Mouse (Mus musculus): ENCODE measurements at regions not wholly inside any gene's neighbourhood (a gene's known extent, or its start where the extent isn't known, plus 50 kb on each side); places are given as distances from the start of the nearest gene placed in this dataset.

DNA sequence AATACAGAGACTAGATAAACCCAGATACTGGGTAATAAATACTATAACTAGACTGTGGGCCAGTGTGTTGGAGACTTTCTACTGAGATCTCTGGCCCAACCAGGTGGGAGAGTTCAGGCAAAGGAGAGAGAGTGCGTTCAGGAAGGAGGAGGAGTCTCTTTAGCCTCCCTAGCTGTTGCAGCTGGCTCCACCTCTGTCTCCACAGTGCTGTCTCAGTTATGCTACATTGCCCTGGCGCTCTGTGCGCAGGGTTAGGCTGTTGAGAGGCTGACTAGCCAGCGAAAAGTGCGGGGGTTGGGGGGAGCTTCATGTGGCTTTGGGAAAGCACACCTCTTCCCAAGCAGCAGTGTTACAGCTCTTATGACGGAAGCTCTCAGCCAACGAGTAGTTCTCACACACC is 104.7 kb upstream of the Syndig1 start:
- no peak for DNase-seq (ENCODE audit: low read depth, low spot score)

DNA sequence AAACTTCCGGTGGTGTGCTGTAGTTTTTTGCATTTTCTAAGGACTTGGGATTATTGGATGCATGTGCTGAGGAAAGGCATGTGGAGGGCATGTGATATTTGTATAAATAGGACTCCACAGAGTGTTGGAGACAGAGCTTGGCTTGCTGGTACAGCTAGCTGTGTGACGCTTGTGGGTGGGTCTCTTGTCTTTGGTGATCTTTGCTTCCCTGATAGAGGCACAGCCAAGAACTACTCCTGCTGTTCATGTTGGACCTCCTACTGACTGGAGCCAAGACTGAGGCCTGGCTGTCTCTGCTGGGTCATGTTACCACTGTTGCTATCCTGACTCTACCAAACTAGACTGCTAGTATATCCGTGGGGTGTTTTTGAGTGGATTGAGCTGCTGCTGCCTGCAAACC is 103.1 kb upstream of the Syndig1 start:
- no peak for DNase-seq (ENCODE audit: low read depth, low spot score)

DNA sequence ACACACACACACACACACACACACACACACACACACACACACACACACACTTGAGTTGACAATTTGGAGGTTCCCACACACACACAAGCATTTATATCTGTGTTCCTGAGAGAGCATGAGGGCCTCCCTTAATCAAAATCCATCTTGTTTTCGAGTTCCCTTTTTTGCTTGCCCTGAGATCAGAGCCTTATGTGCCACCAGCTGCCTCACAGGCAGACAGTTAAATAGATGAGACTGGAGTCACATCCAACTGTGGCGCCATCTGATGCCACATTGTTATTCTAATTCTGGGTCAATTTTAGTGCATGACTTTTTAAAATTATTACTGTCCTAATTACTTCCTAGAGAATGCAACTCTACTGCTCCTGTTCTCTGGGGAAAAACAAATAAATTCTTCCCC is 91.2 kb upstream of the Syndig1 start:
- DNase-seq (ENCODE audit: low read depth, low spot score): no peak

DNA sequence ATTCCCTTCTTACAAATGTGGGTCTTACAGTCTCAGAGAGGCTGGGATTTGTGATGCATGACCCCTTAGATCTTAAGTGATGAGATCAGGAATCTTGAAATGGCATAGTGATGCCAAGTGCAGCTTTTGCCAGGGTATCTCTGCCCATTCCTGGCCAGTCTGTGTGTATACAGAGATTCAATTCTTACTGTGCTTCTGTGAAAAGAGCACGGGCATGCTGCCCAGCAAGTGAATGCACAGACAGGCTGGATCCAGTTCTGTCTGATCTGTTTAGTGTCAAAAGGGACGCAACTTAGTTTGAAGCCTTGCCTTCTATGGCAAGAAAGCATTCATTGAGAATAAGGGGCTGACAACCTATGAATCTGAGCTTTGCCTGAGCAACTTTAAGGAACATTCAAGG is 89.1 kb upstream of the Syndig1 start:
- peak; percentile 28 for DNase-seq (ENCODE audit: low read depth, low spot score)

DNA sequence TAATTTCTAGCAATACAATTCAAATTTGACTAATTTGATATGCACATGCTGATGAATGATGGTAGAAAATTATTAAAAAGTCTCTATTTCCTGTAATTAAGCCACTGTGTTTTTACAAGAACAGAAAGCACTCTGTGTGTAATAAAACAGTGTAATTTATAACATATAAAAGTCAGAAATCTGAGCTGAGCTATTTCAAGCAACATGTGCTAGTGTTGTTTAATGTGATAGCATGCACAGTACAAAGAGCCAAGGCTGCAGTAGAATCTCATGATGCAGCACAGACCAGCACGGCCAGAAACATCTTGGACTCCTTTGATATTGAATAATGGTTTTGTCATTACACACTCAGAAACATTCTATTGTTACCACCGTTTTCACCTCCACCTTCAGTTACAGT is 86.3 kb upstream of the Syndig1 start:
- DNase-seq (ENCODE audit: low read depth, low spot score): no peak

DNA sequence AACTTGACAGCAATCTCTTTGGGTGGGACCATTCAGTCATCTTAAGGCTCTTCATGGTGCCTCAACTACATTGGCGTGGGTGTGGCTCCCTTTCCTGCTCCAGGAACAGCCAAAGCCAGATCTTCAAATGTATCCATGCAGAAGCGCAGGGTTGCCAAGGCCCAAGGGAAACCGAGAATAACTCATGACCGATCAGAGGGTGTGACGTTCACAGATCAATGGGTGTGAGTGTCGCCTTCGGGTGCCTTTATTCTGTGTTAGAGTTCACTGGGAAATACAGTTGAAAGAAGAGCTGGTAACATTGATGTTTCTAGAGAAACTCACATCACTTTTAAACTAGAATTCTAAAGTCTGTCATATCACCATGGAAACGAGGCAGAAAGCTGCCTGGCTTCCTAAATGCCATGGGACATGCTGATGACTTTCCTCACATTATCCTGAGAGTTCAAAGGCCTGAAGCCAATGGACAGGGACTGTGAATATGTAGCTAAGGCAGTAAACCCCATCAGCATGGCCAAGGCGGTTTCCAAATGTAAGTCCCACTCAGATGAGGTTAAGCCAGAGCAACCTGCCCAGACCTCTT is 80.7 kb upstream of the Syndig1 start:
- no peak for DNase-seq (ENCODE audit: low read depth, low spot score)

DNA sequence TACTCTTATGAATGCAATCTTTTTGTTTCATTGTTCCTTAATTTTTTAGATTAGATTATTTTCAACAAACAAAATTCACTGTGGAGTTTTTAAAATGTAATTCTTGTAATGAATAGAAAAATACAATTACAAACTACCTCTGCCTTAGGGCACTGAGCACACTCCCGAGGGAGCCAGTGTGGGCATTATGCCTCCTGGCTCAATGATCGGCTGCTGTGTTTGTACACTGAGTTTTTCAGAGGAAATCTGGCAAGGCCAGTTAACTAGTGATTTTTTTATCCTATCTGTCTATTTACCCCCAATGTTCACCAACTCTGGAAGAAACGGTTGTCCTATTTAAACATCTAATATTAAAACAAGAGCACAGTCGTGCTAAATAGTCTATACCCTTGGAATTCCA is 69.9 kb upstream of the Syndig1 start:
- DNase-seq (ENCODE audit: low read depth, low spot score): no peak

DNA sequence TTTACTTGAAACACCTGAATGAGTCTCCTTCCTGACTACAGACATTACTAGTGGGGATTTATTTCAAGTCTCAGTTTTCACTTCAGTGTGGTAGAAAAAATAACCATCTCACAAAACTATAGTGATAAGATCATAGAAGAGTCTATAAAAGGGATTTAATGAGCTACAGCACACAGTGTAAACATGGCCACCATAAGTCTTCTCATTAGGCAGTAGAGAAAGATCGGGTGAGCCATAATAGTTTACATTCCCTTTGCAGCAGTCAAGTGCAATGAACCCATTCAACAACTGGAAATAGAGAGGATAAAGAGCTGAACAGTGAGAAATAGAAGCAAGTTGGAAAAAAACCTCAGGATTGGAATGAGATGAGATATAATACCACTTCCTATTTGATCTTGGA is 65.1 kb upstream of the Syndig1 start:
- DNase-seq (ENCODE audit: low read depth, low spot score): no peak

DNA sequence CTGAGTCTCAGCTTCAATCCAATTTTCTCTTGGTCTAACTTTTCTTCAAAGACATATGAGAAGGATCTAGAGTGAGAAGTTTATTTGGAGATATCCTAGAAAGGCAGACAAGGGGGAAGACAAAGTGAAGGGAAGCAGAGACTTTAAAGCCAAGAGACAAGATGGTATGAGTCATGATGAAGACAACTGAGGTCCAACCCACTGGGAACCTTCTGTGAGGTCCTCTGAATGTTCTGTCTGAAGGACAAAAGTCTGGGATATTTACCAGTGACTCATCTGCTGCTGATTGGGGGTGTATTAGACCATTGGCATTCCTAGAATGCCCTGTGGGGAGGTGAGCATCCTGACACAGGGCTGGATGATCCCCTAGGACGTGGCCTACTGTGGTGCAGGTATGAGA is 61.0 kb upstream of the Syndig1 start:
- DNase-seq (ENCODE audit: low read depth, low spot score): no peak

DNA sequence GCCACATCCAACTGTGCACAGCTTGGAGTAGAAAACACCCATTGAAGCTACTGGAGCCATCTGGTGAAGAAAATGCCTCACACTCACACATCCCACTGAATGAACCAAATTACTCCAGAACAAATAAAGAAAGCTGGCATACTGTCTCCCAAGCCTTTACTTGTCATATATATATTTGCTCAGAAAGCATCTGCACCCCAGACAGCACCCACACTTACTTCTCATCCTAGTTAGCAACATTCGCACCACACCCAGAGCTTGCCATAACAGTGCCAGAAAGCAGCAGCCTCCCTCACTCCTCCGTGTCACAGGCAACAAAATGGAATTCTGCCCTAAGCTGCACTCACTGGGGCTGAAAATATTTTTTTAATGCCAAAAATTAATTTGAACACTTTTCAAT is 60.5 kb upstream of the Syndig1 start:
- DNase-seq (ENCODE audit: low read depth, low spot score): no peak

DNA sequence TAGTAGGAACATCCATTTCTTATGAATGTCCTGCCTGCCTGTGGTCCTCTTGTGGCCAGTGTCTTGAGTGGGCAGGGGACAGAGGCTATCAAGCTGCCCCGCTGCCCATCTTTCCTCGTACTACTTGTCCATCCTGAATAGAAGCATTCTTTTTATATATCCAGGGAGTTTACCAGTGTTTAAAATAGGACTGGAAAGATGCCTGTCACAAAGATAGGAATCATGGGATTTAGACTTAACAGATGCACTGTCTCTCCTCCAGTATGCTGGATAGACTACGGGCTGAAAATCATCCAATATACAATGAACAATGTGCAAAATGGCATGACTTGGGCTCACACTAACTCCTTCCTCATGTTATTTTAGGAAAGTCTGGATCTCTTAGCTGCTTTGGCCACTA is 51.7 kb upstream of the Syndig1 start:
- DNase-seq (ENCODE audit: low read depth, low spot score): no peak

Data from retina, adult 2 months (tissue).